Mouse (Mus musculus) intestine, embryonic 16.5 days (tissue): Measurements from ENCODE around the gene Cyp2b23. TPM values are rescaled to one million over a fixed set of nuclear protein-coding genes. Genes with fewer than 3 reads are reported as not detected.
"Not testable (repeated sequence)": the region's sequence is repeated elsewhere in the genome, so short reads cannot be mapped to it uniquely, and the experiment has no call there.

Source experiments
- ATAC-seq: fragments of 200-750 bp; cut with Nextera tagmentation; 2 replicates; pipeline ENCODE4 v1.8.0; 2017; ENCODE audit warnings: moderate TSS enrichment, moderate library complexity
- H3K27ac ChIP-seq: fragments of 300-500 bp; sonication (generic); 2 replicates; pipeline ENCODE4 v1.5.1; 2014; ENCODE audit warnings: mild to moderate bottlenecking, low read length
- H3K27me3 ChIP-seq: fragments of 300-500 bp; sonication (generic); replicated peaks from 2 replicates; pipeline ENCODE4 v1.6.1; 2014; ENCODE audit warnings: low read length, control low read depth, mixed read lengths; ENCODE audit not compliant: control insufficient read depth, insufficient read depth
- H3K36me3 ChIP-seq: fragments of 300-500 bp; sonication (generic); 2 replicates; pipeline ENCODE4 v1.6.1; 2014; ENCODE audit warnings: low read length, control low read depth; ENCODE audit not compliant: control insufficient read depth, insufficient read depth
- H3K4me1 ChIP-seq: fragments of 300-500 bp; sonication (generic); 2 replicates; pipeline ENCODE4 v1.6.1; 2014; ENCODE audit warnings: low read length, control low read depth, mixed read lengths; ENCODE audit not compliant: control insufficient read depth, insufficient read depth
- H3K4me2 ChIP-seq: fragments of 300-500 bp; sonication (generic); 2 replicates; pipeline ENCODE4 v1.6.1; 2014; ENCODE audit warnings: low read depth, low read length, control low read depth
- H3K4me3 ChIP-seq: fragments of 300-500 bp; sonication (generic); 2 replicates; pipeline ENCODE4 v1.5.1; 2014; ENCODE audit warnings: mild to moderate bottlenecking, low read length
- H3K9ac ChIP-seq: fragments of 300-500 bp; sonication (generic); 2 replicates; pipeline ENCODE4 v1.6.1; 2014; ENCODE audit warnings: low read depth, low read length
- H3K9me3 ChIP-seq: fragments of 300-500 bp; sonication (generic); 2 replicates; pipeline ENCODE4 v1.6.1; 2016; ENCODE audit warnings: low read length, control low read depth; ENCODE audit not compliant: control insufficient read depth
- WGBS: fragments of 180-500 bp; shearing (Covaris S2); extraction: QIAGEN DNeasy Blood & Tissue Kit; methylation state at CpG from one replicate; pipeline ENCODE4 v1.1.7; 2014; 5-methylcytosine and 5-hydroxymethylcytosine counted together
- polyA plus RNA-seq: library from polyadenylated mRNA; unstranded; fragments of >200 nt; fragmentation: Nextera tagmentation; extraction: Ambion mirVana; gene quantifications from 2 replicates; pipeline ENCODE4 v1.2.1, GENCODE M21; 2015

The Cyp2b23 gene
- not detected in 2 replicates for polyA plus RNA-seq

DNA sequence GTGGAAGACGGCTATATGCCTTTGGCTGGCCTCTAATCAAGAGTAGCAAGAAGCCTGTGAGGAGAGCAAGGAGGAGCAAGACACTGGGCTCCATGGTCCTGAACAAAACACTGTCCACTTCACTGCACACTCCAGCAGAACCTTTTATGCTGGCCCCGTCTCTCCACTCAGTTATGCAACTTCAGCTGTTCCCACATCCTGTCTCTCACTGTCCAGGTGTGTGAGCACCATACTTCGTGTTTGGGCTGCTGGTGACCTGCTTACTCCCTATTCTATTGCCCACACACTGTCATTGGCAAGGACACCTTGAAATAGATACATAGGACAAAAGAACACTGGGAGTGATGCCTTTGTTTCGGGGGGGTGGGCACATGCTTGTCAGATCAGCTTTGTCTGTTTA lies at the start of gene Cyp2b23:
Gene Cyp2b23, minus strand, starts transcription at position 101 of the 400 bp plus-strand sequence.
- Histone ChIP-seq H3K9ac (no peak within 1 kb of the TSS), H3K9me3 (no peaks in the 10 kb centered on the region), H3K27ac (no peak within 1 kb of the TSS), H3K4me3 (no peak within 1 kb of the TSS), H3K4me1 (no peaks in the 10 kb centered on the region), H3K27me3 (no peaks in the 10 kb centered on the region), H3K36me3 (no peaks in the 10 kb centered on the region), H3K4me2 (no peak within 1 kb of the TSS)
- no peak for ATAC-seq
- WGBS: 83% methylated on average over 4 of the region's 4 CpGs

DNA sequence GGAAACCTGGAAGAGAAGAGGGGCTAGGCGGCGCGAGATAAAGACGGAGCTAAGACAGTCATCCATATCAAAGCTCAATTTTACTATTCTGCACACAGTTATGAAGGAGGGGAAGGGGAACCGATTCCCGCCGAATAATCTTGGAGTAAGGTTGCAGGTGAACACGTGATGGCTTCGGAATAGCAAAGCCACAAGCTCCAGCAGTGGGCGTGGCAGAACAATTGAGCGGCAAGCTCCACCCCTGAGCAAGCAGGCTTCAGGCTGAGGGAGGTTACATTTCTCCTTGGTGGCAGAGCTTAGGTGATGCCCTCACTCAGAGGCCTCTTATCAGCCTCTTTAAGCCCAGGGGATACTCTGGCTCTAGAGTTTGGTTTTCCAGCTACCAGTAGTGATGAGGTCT lies 24.8 kb upstream of the Cyp2b23 start:
- WGBS: 89% methylated on average over 11 of the region's 11 CpGs
- Histone ChIP-seq H3K4me1 (no peaks in the 10 kb centered on the region), H3K9ac (no peak overlapping the region), H3K9me3 (no peaks in the 10 kb centered on the region), H3K27ac (no peak overlapping the region), H3K4me3 (no peak overlapping the region), H3K36me3 (no peaks in the 10 kb centered on the region), H3K4me2 (no peak overlapping the region), H3K27me3 (no peaks in the 10 kb centered on the region)
- no peak for ATAC-seq

- no peak overlapping the region for H3K4me3 ChIP-seq
- H3K27ac ChIP-seq: no peak overlapping the region
- H3K9ac ChIP-seq: no peak overlapping the region
- no peaks in the 10 kb centered on the region for H3K36me3 ChIP-seq
- H3K4me1 ChIP-seq: no peaks in the 10 kb centered on the region
- H3K27me3 ChIP-seq: no peaks in the 10 kb centered on the region
- no peak overlapping the region for H3K4me2 ChIP-seq
- 38% methylated on average over 11 of the region's 11 CpGs for WGBS
- ATAC-seq: no peak
- H3K9me3 ChIP-seq: no peaks in the 10 kb centered on the region
These were observed 20.8 kb upstream of the Cyp2b23 start for GRCm38 (mm10) chr7:26707061-26707460.

GRCm38 (mm10) chr7:26706191-26706590 lies 20.0 kb upstream of the Cyp2b23 start:
- not testable (repeated sequence) for H3K9ac ChIP-seq, H3K4me1 ChIP-seq, H3K36me3 ChIP-seq, H3K9me3 ChIP-seq, H3K4me2 ChIP-seq, ATAC-seq, H3K4me3 ChIP-seq, H3K27ac ChIP-seq, H3K27me3 ChIP-seq
- 44% methylated on average over 6 of the region's 6 CpGs for WGBS

GRCm38 (mm10) chr7:26700151-26700550 lies 13.9 kb upstream of the Cyp2b23 start:
- Histone ChIP-seq H3K4me2 (no peak overlapping the region), H3K4me3 (no peak overlapping the region), H3K27ac (no peak overlapping the region), H3K9ac (no peak overlapping the region), H3K36me3 (no peaks in the 10 kb centered on the region), H3K27me3 (no peaks in the 10 kb centered on the region), H3K9me3 (no peaks in the 10 kb centered on the region), H3K4me1 (no peaks in the 10 kb centered on the region)
- WGBS: 72% methylated on average over 4 of the region's 4 CpGs
- ATAC-seq: no peak

GRCm38 (mm10) chr7:26685713-26686112 lies 524 bp downstream of the Cyp2b23 start:
- WGBS: 64% methylated on average over 2 of the region's 2 CpGs
- Histone ChIP-seq H3K4me1 (no peaks in the 10 kb centered on the region), H3K36me3 (no peaks in the 10 kb centered on the region), H3K4me2 (no peak overlapping the region), H3K9ac (no peak overlapping the region), H3K27ac (no peak overlapping the region), H3K27me3 (no peaks in the 10 kb centered on the region), H3K9me3 (no peaks in the 10 kb centered on the region), H3K4me3 (no peak overlapping the region)
- ATAC-seq: no peak

- H3K9ac ChIP-seq, H3K4me1 ChIP-seq, H3K27me3 ChIP-seq, H3K9me3 ChIP-seq, H3K36me3 ChIP-seq, H3K27ac ChIP-seq, H3K4me2 ChIP-seq, H3K4me3 ChIP-seq, ATAC-seq: not testable (repeated sequence)
- 26% methylated on average over 2 of the region's 2 CpGs for WGBS
These were observed 18.8 kb downstream of the Cyp2b23 start for GRCm38 (mm10) chr7:26667466-26667865.

DNA sequence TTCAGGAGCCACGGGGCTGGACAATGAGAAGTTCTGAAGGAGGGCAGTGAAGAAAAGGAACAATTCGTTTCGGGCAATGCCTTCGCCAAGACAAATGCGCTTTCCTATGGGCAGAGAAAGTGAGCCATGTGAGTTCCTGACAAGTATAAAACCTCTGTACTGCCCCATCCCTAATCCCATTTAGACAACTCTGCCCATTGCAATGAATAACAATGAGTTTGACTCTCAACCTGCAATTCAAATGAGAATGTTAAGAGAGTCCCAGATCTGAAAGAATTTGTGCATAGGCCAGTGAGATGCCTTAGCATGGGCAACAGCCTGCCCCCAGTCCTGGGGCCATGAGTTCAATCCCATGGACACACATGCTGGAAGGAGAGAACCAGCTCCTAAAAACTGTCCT lies 20.2 kb downstream of the Cyp2b23 start:
- Histone ChIP-seq H3K9me3 (no peaks in the 10 kb centered on the region), H3K9ac (no peak overlapping the region), H3K27ac (no peak overlapping the region), H3K4me2 (no peak overlapping the region), H3K4me3 (no peak overlapping the region), H3K36me3 (no peaks in the 10 kb centered on the region), H3K27me3 (no peaks in the 10 kb centered on the region), H3K4me1 (no peaks in the 10 kb centered on the region)
- ATAC-seq: no peak
- WGBS: 89% methylated on average over 5 of the region's 5 CpGs

GRCm38 (mm10) chr7:26618364-26618763 lies 67.9 kb downstream of the Cyp2b23 start, which contains the start of gene Vmn1r185:
TSS of gene Vmn1r185 (minus strand) at chr7:26618464.
- H3K27me3 ChIP-seq, H3K4me3 ChIP-seq, H3K36me3 ChIP-seq, H3K4me2 ChIP-seq, H3K9ac ChIP-seq, H3K27ac ChIP-seq, H3K9me3 ChIP-seq, H3K4me1 ChIP-seq, ATAC-seq: not testable (repeated sequence)
- 71% methylated on average over 1 of the region's 1 CpGs for WGBS
